Mouse (Mus musculus): ENCODE data around the gene Pi4kb. TPM values are rescaled to one million over a fixed set of nuclear protein-coding genes. Genes with fewer than 3 reads are reported as not detected.

Pi4kb gene
- polyA plus RNA-seq, 1 experiment: 68.9 TPM

DNA sequence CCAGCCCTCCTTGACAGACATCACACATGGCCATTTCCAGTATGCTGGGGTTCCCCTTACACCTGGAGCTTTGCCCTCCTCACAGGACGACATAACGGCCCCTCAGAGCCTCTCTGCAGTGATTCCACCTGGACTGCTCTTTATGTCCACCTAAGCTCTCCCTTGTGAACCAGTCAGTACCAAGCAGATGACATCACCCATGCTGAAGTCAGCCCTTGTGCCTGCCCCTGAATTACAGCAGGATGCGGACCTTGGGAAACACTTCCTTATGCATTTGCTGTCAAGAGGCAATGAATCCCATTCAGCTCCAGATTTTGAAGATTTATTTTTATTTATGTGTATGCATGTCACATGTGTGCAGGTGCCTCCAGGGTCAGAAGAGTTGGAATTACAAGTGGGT lies 73.4 kb downstream of the Pi4kb start:
- no peak for DNase-seq
- TF ChIP-seq POLR2A (IDR thresholded peaks at IDR 0.05; ENCODE audit: borderline replicate concordance, insufficient read depth, low read length) (no peak), CTCF (IDR thresholded peaks at IDR 0.05; ENCODE audit: borderline replicate concordance, insufficient read depth, low read depth, low read length) (no peak)
- Histone ChIP-seq H3K4me1 (ENCODE audit: control insufficient read depth, insufficient read depth, low read length) (no peaks in the 10 kb centered on the region), H3K27me3 (ENCODE audit: control insufficient read depth, insufficient read depth, low read length) (no peaks in the 10 kb centered on the region), H3K27ac (ENCODE audit: insufficient read depth, low read length) (no peak overlapping the region), H3K4me3 (replicated peaks; ENCODE audit: insufficient read depth, low read depth, low read length) (no peak overlapping the region)
- 79% methylated on average over 3 of the region's 3 CpGs for WGBS

- no peak for TF ChIP-seq POLR2A (IDR thresholded peaks at IDR 0.05; ENCODE audit: borderline replicate concordance, insufficient read depth, low read length)
- TF ChIP-seq CTCF (IDR thresholded peaks at IDR 0.05; ENCODE audit: borderline replicate concordance, insufficient read depth, low read depth, low read length): peak; percentile 20; the same call in 1 of the 2 replicates
- Histone ChIP-seq H3K4me1 (ENCODE audit: control insufficient read depth, insufficient read depth, low read length) (peaks cover 5% of the 10 kb centered on the region), H3K4me3 (replicated peaks; ENCODE audit: insufficient read depth, low read depth, low read length) (no peak overlapping the region), H3K27me3 (ENCODE audit: control insufficient read depth, insufficient read depth, low read length) (no peaks in the 10 kb centered on the region), H3K27ac (ENCODE audit: insufficient read depth, low read length) (no peak overlapping the region)
- peak in 1 of 2 experiments; percentile 53 for DNase-seq
- WGBS: 44% methylated on average over 1 of the region's 1 CpGs
Observed at GRCm38 (mm10) chr3:95052959-95053358, 78.4 kb downstream of the Pi4kb start.

GRCm38 (mm10) chr3:95053701-95054100 lies 79.2 kb downstream of the Pi4kb start:
- H3K4me1 ChIP-seq (ENCODE audit: control insufficient read depth, insufficient read depth, low read length): peaks cover 5% of the 10 kb centered on the region
- H3K27ac ChIP-seq (ENCODE audit: insufficient read depth, low read length): no peak overlapping the region
- TF ChIP-seq CTCF (IDR thresholded peaks at IDR 0.05; ENCODE audit: borderline replicate concordance, insufficient read depth, low read depth, low read length) (peak; percentile 74), POLR2A (IDR thresholded peaks at IDR 0.05; ENCODE audit: borderline replicate concordance, insufficient read depth, low read length) (no peak)
- peak; percentile 31 to 55 for DNase-seq
- WGBS: 48% methylated on average over 3 of the region's 3 CpGs
- no peak overlapping the region for H3K4me3 ChIP-seq (replicated peaks; ENCODE audit: insufficient read depth, low read depth, low read length)
- H3K27me3 ChIP-seq (ENCODE audit: control insufficient read depth, insufficient read depth, low read length): no peaks in the 10 kb centered on the region

GRCm38 (mm10) chr3:95054481-95055260 lies 80.1 kb downstream of the Pi4kb start:
- H3K4me3 ChIP-seq (replicated peaks; ENCODE audit: insufficient read depth, low read depth, low read length): no peak overlapping the region
- peaks cover 5% of the 10 kb centered on the region for H3K4me1 ChIP-seq (ENCODE audit: control insufficient read depth, insufficient read depth, low read length)
- TF ChIP-seq CTCF (IDR thresholded peaks at IDR 0.05; ENCODE audit: borderline replicate concordance, insufficient read depth, low read depth, low read length): no peak
- no peak for TF ChIP-seq POLR2A (IDR thresholded peaks at IDR 0.05; ENCODE audit: borderline replicate concordance, insufficient read depth, low read length)
- H3K27ac ChIP-seq (ENCODE audit: insufficient read depth, low read length): no peak overlapping the region
- no peaks in the 10 kb centered on the region for H3K27me3 ChIP-seq (ENCODE audit: control insufficient read depth, insufficient read depth, low read length)
- WGBS: 24% methylated on average over 10 of the region's 10 CpGs
- DNase-seq: peak; percentile 64 to 66

GRCm38 (mm10) chr3:95056275-95056674 lies 81.7 kb downstream of the Pi4kb start:
- no peak for DNase-seq
- Histone ChIP-seq H3K27ac (ENCODE audit: insufficient read depth, low read length) (no peak overlapping the region), H3K4me3 (replicated peaks; ENCODE audit: insufficient read depth, low read depth, low read length) (no peak overlapping the region), H3K4me1 (ENCODE audit: control insufficient read depth, insufficient read depth, low read length) (peaks cover 5% of the 10 kb centered on the region), H3K27me3 (ENCODE audit: control insufficient read depth, insufficient read depth, low read length) (no peaks in the 10 kb centered on the region)
- no peak for TF ChIP-seq POLR2A (IDR thresholded peaks at IDR 0.05; ENCODE audit: borderline replicate concordance, insufficient read depth, low read length)
- TF ChIP-seq CTCF (IDR thresholded peaks at IDR 0.05; ENCODE audit: borderline replicate concordance, insufficient read depth, low read depth, low read length): no peak
- WGBS: 77% methylated on average over 7 of the region's 7 CpGs

Other genes with a start within 250 kb of the Pi4kb start
- gene Cgn, start 188.2 kb upstream of the Pi4kb start, polyA plus RNA-seq (2012; rRNA removed): 5.3 and 5.7 TPM in 2 replicates
- gene Pogz, start 137.2 kb upstream of the Pi4kb start, polyA plus RNA-seq (2012; rRNA removed): 45.3 and 46.2 TPM in 2 replicates
- gene Psmb4, start 87.8 kb upstream of the Pi4kb start, polyA plus RNA-seq (2012; rRNA removed): 298 and 301 TPM in 2 replicates
- 12.5 and 15.4 TPM in 2 replicates for gene Selenbp1, start 41.7 kb upstream of the Pi4kb start, polyA plus RNA-seq (2012; rRNA removed)
- gene Rfx5, start 20.7 kb upstream of the Pi4kb start, polyA plus RNA-seq (2012; rRNA removed): 30.1 and 36.1 TPM in 2 replicates
- 40.9 and 43.8 TPM in 2 replicates for gene Zfp687, start 40.7 kb downstream of the Pi4kb start, polyA plus RNA-seq (2012; rRNA removed)
- 227 and 245 TPM in 2 replicates for gene Psmd4, start 67.9 kb downstream of the Pi4kb start, polyA plus RNA-seq (2012; rRNA removed)
- gene Pip5k1a, start 132.2 kb downstream of the Pi4kb start, polyA plus RNA-seq (2012; rRNA removed): 26.6 and 28.7 TPM in 2 replicates
- gene Vps72, start 136.3 kb downstream of the Pi4kb start, polyA plus RNA-seq (2012; rRNA removed): 71.6 and 71.7 TPM in 2 replicates
- 1.0 and 1.2 TPM in 2 replicates for gene Tmod4, start 149.7 kb downstream of the Pi4kb start, polyA plus RNA-seq (2012; rRNA removed)
- 134 and 139 TPM in 2 replicates for gene Scnm1, start 159.3 kb downstream of the Pi4kb start, polyA plus RNA-seq (2012; rRNA removed)
- 31.8 and 34.9 TPM in 2 replicates for gene Lysmd1, start 159.4 kb downstream of the Pi4kb start, polyA plus RNA-seq (2012; rRNA removed)
- 1.3 and 2.0 TPM in 2 replicates for gene Tnfaip8l2, start 167.6 kb downstream of the Pi4kb start, polyA plus RNA-seq (2012; rRNA removed)
- gene Sema6c, start 185.7 kb downstream of the Pi4kb start, polyA plus RNA-seq (2012; rRNA removed): 40.5 and 42.9 TPM in 2 replicates
- 30.6 and 34.0 TPM in 2 replicates for gene Gabpb2, start 243.2 kb downstream of the Pi4kb start, polyA plus RNA-seq (2012; rRNA removed)